Mouse (Mus musculus) right cerebral cortex, postnatal 36 days (tissue): ENCODE data around the gene Fggy.

Experiments used
- DNase-seq, 2 experiments: peaks; one replicate each; pipeline ENCODE4 v3.0.0; 2022; ENCODE audit warnings: low spot score in 2 of 2, mixed read lengths in 1 of 2

Fggy gene

GRCm38 (mm10) chr4:95557333-95557956 is at the start of gene Fggy:
Gene Fggy (plus strand): TSS chr4:95557507.
- DNase-seq: peak; percentile 97

GRCm38 (mm10) chr4:95507946-95508311 is 49.4 kb upstream of the Fggy start:
- DNase-seq: no peak

GRCm38 (mm10) chr4:95518382-95518781 is 38.9 kb upstream of the Fggy start:
- DNase-seq: no peak

GRCm38 (mm10) chr4:95519975-95520642 is 37.2 kb upstream of the Fggy start:
- DNase-seq: no peak

GRCm38 (mm10) chr4:95520643-95521032 is 36.7 kb upstream of the Fggy start:
- no peak for DNase-seq

- DNase-seq: no peak
Measured at GRCm38 (mm10) chr4:95526588-95526987, 30.7 kb upstream of the Fggy start.

GRCm38 (mm10) chr4:95530757-95531156 is 26.6 kb upstream of the Fggy start:
- no peak for DNase-seq

- DNase-seq: no peak
Measured at GRCm38 (mm10) chr4:95533946-95534345, 23.4 kb upstream of the Fggy start.

GRCm38 (mm10) chr4:95541382-95542038 is 15.8 kb upstream of the Fggy start:
- no peak for DNase-seq

GRCm38 (mm10) chr4:95542039-95542790 is 15.1 kb upstream of the Fggy start:
- no peak for DNase-seq

GRCm38 (mm10) chr4:95543529-95543928 is 13.8 kb upstream of the Fggy start:
- DNase-seq: no peak

- no peak for DNase-seq
Measured at GRCm38 (mm10) chr4:95556663-95557332, 509 bp upstream of the Fggy start.

GRCm38 (mm10) chr4:95558271-95558888 is 1.1 kb downstream of the Fggy start:
- no peak for DNase-seq

GRCm38 (mm10) chr4:95571621-95572020 is 14.3 kb downstream of the Fggy start:
- DNase-seq: no peak

- no peak for DNase-seq
Measured at GRCm38 (mm10) chr4:95573704-95574103, 16.4 kb downstream of the Fggy start.

GRCm38 (mm10) chr4:95575411-95575911 is 18.2 kb downstream of the Fggy start:
- DNase-seq: no peak

- no peak for DNase-seq
Measured at GRCm38 (mm10) chr4:95579183-95579582, 21.9 kb downstream of the Fggy start.

GRCm38 (mm10) chr4:95584107-95584762 is 26.9 kb downstream of the Fggy start:
- DNase-seq: no peak

- DNase-seq: no peak
Measured at GRCm38 (mm10) chr4:95586274-95587001, 29.1 kb downstream of the Fggy start.

- peak; percentile 20 to 54 for DNase-seq
Measured at GRCm38 (mm10) chr4:95588722-95589283, 31.5 kb downstream of the Fggy start.
